Comparison of ENCODE assay signal across 16 mouse cellular contexts in genomic region chr13:28980681-28981080, GRCm38 (mm10).
"Had no signal": no experiment of that assay in that cellular context is flagged by ENCODE, and none has a peak within 500 bp of the region (broad histone marks: within the 10 kb centered on the region; RNA-seq: fewer than 3 reads in every experiment).

No protein-coding gene starts in this region.

- H3K9me3 ChIP-seq: lung, embryonic 15.5 days; midbrain, embryonic 13.5 days; midbrain, embryonic 15.5 days; neural tube, embryonic 12.5 days had no signal

- H3K4me1 ChIP-seq: lung, embryonic 15.5 days; megakaryocyte, embryonic 14.5 days; midbrain, embryonic 13.5 days; midbrain, embryonic 15.5 days; neural tube, embryonic 12.5 days had no signal

- H3K36me3 ChIP-seq: lung, embryonic 15.5 days; midbrain, embryonic 13.5 days; midbrain, embryonic 15.5 days; neural tube, embryonic 12.5 days had no signal

- DNase-seq: liver, postnatal 0 days; lung, adult 2 months; lung, postnatal 14 days; lung, postnatal 36 days; right cerebral cortex, postnatal 14 days; thymus, adult 18-20 months; thymus, postnatal 14 days; thymus, postnatal 36 days had no signal

- H3K4me3 ChIP-seq: lung, embryonic 15.5 days; megakaryocyte, embryonic 14.5 days; midbrain, embryonic 13.5 days; midbrain, embryonic 15.5 days; neural tube, embryonic 12.5 days had no signal

- H3K27me3 ChIP-seq: lung, embryonic 15.5 days; megakaryocyte, embryonic 14.5 days; midbrain, embryonic 13.5 days; midbrain, embryonic 15.5 days; neural tube, embryonic 12.5 days had no signal

- H3K9ac ChIP-seq: liver, postnatal 0 days; lung, embryonic 15.5 days; midbrain, embryonic 13.5 days; midbrain, embryonic 15.5 days; neural tube, embryonic 12.5 days had no signal

- H3K4me2 ChIP-seq: lung, embryonic 15.5 days; midbrain, embryonic 11.5 days; midbrain, embryonic 13.5 days; midbrain, embryonic 15.5 days; neural tube, embryonic 12.5 days had no signal

- ATAC-seq: liver, postnatal 0 days; lung, postnatal 0 days; midbrain, embryonic 13.5 days; midbrain, embryonic 15.5 days had no signal

- H3K27ac ChIP-seq: lung, embryonic 15.5 days; macrophage; midbrain, embryonic 13.5 days; midbrain, embryonic 15.5 days; neural tube, embryonic 12.5 days had no signal
